Mouse (Mus musculus): ENCODE measurements around the gene Mcts2. TPM values are rescaled to one million over a fixed set of nuclear protein-coding genes. Genes with fewer than 3 reads are reported as not detected.

Gene Mcts2
- total RNA-seq, 2 experiments from 2014 or later = 11.1 to 12.8 TPM

GRCm38 (mm10) chr2:152670983-152671641 lies 15.7 kb upstream of the Mcts2 start:
- DNase-seq = no peak
- TF ChIP-seq CTCF (IDR thresholded peaks at IDR 0.05) = no peak
- peak overlapping the region; percentile 99 for H3K4me3 ChIP-seq
- intact Hi-C loops (cut with DNase I) = loop anchor here (10.0 kb wide), 1 partner anchor 344 kb away; the partner anchor contains the start of gene Pdrg1
- H3K27ac ChIP-seq = peak overlapping the region; percentile 97

- intact Hi-C loops (cut with DNase I) = loop anchor here (10.0 kb wide), 1 partner anchor 343 kb away; the partner anchor contains the start of gene Pdrg1
- Histone ChIP-seq H3K4me3 (peak overlapping the region; percentile 99), H3K27ac (peak overlapping the region; percentile 97)
- TF ChIP-seq CTCF (IDR thresholded peaks at IDR 0.05) = peak; percentile 54
- no peak for DNase-seq
Measured at GRCm38 (mm10) chr2:152671642-152671999, 15.2 kb upstream of the Mcts2 start.

- peak; percentile 73 for DNase-seq
- Histone ChIP-seq H3K4me3 (peak overlapping the region; percentile 99), H3K27ac (peak overlapping the region; percentile 97)
- TF ChIP-seq CTCF (IDR thresholded peaks at IDR 0.05) = no peak
- intact Hi-C loops (cut with DNase I) = loop anchor here (10.0 kb wide), 1 partner anchor 343 kb away; the partner anchor contains the start of gene Pdrg1
Measured at GRCm38 (mm10) chr2:152672166-152672565, 14.7 kb upstream of the Mcts2 start.

- Histone ChIP-seq H3K4me3 (no peak overlapping the region), H3K27ac (peak overlapping the region; percentile 52)
- no peak for TF ChIP-seq CTCF (IDR thresholded peaks at IDR 0.05)
- intact Hi-C loops (cut with DNase I) = loop anchor here (10.0 kb wide), 1 partner anchor 341 kb away; the partner anchor contains the start of gene Pdrg1
- no peak for DNase-seq
Measured at GRCm38 (mm10) chr2:152674148-152674547, 12.7 kb upstream of the Mcts2 start.

- TF ChIP-seq CTCF (IDR thresholded peaks at IDR 0.05) = no peak
- Histone ChIP-seq H3K4me3 (no peak overlapping the region), H3K27ac (peak overlapping the region; percentile 60)
- no peak for DNase-seq
- intact Hi-C loops (cut with DNase I) = loop anchor here (10.0 kb wide), 1 partner anchor 339 kb away; the partner anchor contains the start of gene Pdrg1
Measured at GRCm38 (mm10) chr2:152675252-152675791, 11.5 kb upstream of the Mcts2 start.

GRCm38 (mm10) chr2:152678302-152678701 lies 8.5 kb upstream of the Mcts2 start:
- no peak overlapping the region for H3K4me3 ChIP-seq
- intact Hi-C loops (cut with DNase I) = loop anchor here (10.0 kb wide), 1 partner anchor 336 kb away; the partner anchor contains the start of gene Pdrg1
- no peak for DNase-seq
- no peak overlapping the region for H3K27ac ChIP-seq
- peak; percentile 73 for TF ChIP-seq CTCF (IDR thresholded peaks at IDR 0.05)

- Histone ChIP-seq H3K4me3 (no peak overlapping the region), H3K27ac (no peak overlapping the region)
- intact Hi-C loops (cut with DNase I) = loop anchor here (10.0 kb wide), 1 partner anchor 336 kb away; the partner anchor contains the start of gene Pdrg1
- no peak for TF ChIP-seq CTCF (IDR thresholded peaks at IDR 0.05)
- DNase-seq = no peak
Measured at GRCm38 (mm10) chr2:152678925-152679324, 7.9 kb upstream of the Mcts2 start.

GRCm38 (mm10) chr2:152679701-152680355 lies 7.0 kb upstream of the Mcts2 start:
- H3K27ac ChIP-seq = no peak overlapping the region
- DNase-seq = no peak
- intact Hi-C loops (cut with DNase I) = loop anchor here (10.0 kb wide), 1 partner anchor 335 kb away; the partner anchor contains the start of gene Pdrg1

GRCm38 (mm10) chr2:152683086-152683485 lies 3.7 kb upstream of the Mcts2 start:
- no peak for DNase-seq
- intact Hi-C loops (cut with DNase I) = no loop called here
- Histone ChIP-seq H3K4me3 (no peak overlapping the region), H3K27ac (no peak overlapping the region)
- no peak for TF ChIP-seq CTCF (IDR thresholded peaks at IDR 0.05)

More at GRCm38 (mm10) chr2:152679701-152680355, 7.0 kb upstream of the Mcts2 start:
- H3K4me3 ChIP-seq = no peak overlapping the region
- no peak for TF ChIP-seq CTCF (IDR thresholded peaks at IDR 0.05)

- intact Hi-C loops (cut with DNase I) = no loop called here
- peak overlapping the region; percentile 83 for H3K27ac ChIP-seq
- no peak for TF ChIP-seq CTCF (IDR thresholded peaks at IDR 0.05)
Measured at GRCm38 (mm10) chr2:152686399-152686798, 436 bp upstream of the Mcts2 start.

GRCm38 (mm10) chr2:152691564-152692217 lies 4.9 kb downstream of the Mcts2 start:
- no peak overlapping the region for H3K27ac ChIP-seq
- no peak for DNase-seq
- peak; percentile 52 for TF ChIP-seq CTCF (IDR thresholded peaks at IDR 0.05)
- no peak overlapping the region for H3K4me3 ChIP-seq
- intact Hi-C loops (cut with DNase I) = loop anchor here (5.0 kb wide), 1 partner anchor 241 kb away; the partner anchor contains the start of gene Foxs1

More at GRCm38 (mm10) chr2:152686399-152686798, 436 bp upstream of the Mcts2 start:
- peak overlapping the region; percentile 68 for H3K4me3 ChIP-seq
- no peak for DNase-seq

GRCm38 (mm10) chr2:152693233-152693632 lies 6.4 kb downstream of the Mcts2 start:
- no peak; the same call in 1 of the 2 replicates for TF ChIP-seq CTCF (IDR thresholded peaks at IDR 0.05)
- intact Hi-C loops (cut with DNase I) = loop anchor here (5.0 kb wide), 1 partner anchor 239 kb away; the partner anchor contains the start of gene Foxs1
- H3K27ac ChIP-seq = peak overlapping the region; percentile 91
- DNase-seq = peak; percentile 74
- peak overlapping the region; percentile 69 for H3K4me3 ChIP-seq
